Mouse (Mus musculus): ENCODE measurements at regions not wholly inside any gene's neighbourhood (a gene's known extent, or its start where the extent isn't known, plus 50 kb on each side); places are given as distances from the start of the nearest gene placed in this dataset.

GRCm38 (mm10) chr17:48700591-48700990 is 231.6 kb upstream of the Lrfn2 start:
- TF ChIP-seq CTCF (IDR thresholded peaks at IDR 0.05; ENCODE audit: low read depth, low read length): no peak
- TF ChIP-seq GATA1 (IDR thresholded peaks at IDR 0.05; ENCODE audit: borderline replicate concordance, low read length): no peak

Measured in G1E (cell line).